Mouse (Mus musculus) lung, embryonic 14.5 days (tissue): ENCODE measurements around the gene Dennd1b. TPM values are rescaled to one million over a fixed set of nuclear protein-coding genes. Genes with fewer than 3 reads are reported as not detected.

Experiments used
- ATAC-seq: fragments of 200-750 bp; cut with Nextera tagmentation; 2 replicates; pipeline ENCODE4 v1.8.0; 2017; ENCODE audit warnings: mild to moderate bottlenecking, moderate TSS enrichment, moderate library complexity; ENCODE audit not compliant: insufficient read depth
- DNase-seq: peaks from one replicate; pipeline ENCODE4 v3.0.0-alpha.2; 2015
- H3K27ac ChIP-seq: fragments of 300-500 bp; sonication (generic); 2 replicates; pipeline ENCODE4 v1.5.1; 2014; ENCODE audit warnings: low read depth, mild to moderate bottlenecking, moderate library complexity
- H3K27me3 ChIP-seq: fragments of 300-500 bp; sonication (generic); 2 replicates; pipeline ENCODE4 v1.6.1; 2014; ENCODE audit warnings: low read length, control low read depth; ENCODE audit not compliant: insufficient read depth
- H3K36me3 ChIP-seq: fragments of 300-500 bp; sonication (generic); 2 replicates; pipeline ENCODE4 v1.6.1; 2014; ENCODE audit warnings: control low read depth; ENCODE audit not compliant: insufficient read depth
- H3K4me1 ChIP-seq: fragments of 300-500 bp; sonication (generic); 2 replicates; pipeline ENCODE4 v1.6.1; 2014; ENCODE audit warnings: antibody characterized with exemption, control low read depth; ENCODE audit not compliant: insufficient read depth
- H3K4me2 ChIP-seq: fragments of 300-500 bp; sonication (generic); 2 replicates; pipeline ENCODE4 v1.6.1; 2014; ENCODE audit warnings: mild to moderate bottlenecking
- H3K4me3 ChIP-seq: fragments of 300-500 bp; sonication (generic); 2 replicates; pipeline ENCODE4 v1.5.1; 2014; ENCODE audit warnings: low read depth, low read length
- H3K9ac ChIP-seq: fragments of 300-500 bp; sonication (generic); 2 replicates; pipeline ENCODE4 v1.6.1; 2014
- H3K9me3 ChIP-seq: fragments of 300-500 bp; sonication (generic); 2 replicates; pipeline ENCODE4 v1.6.1; 2016; ENCODE audit warnings: low read depth, low read length, control low read depth
- CTCF ChIP-seq: IDR thresholded peaks from 2 replicates; pipeline ENCODE4 v1.5.1; 2016; ENCODE audit warnings: antibody characterized with exemption, low read depth
- WGBS: fragments of 180-500 bp; shearing (Covaris S2); extraction: QIAGEN DNeasy Blood & Tissue Kit; methylation state at CpG from one replicate; pipeline ENCODE4 v1.1.7; 2014; 5-methylcytosine and 5-hydroxymethylcytosine counted together
- polyA plus RNA-seq: library from polyadenylated mRNA; unstranded; fragments of >200 nt; fragmentation: Nextera tagmentation; extraction: Ambion mirVana; gene quantifications from 2 replicates; pipeline ENCODE4 v1.2.1, GENCODE M21; 2014

Dennd1b gene
- polyA plus RNA-seq, 1 experiment from 2014 or later = 10.8 TPM

DNA sequence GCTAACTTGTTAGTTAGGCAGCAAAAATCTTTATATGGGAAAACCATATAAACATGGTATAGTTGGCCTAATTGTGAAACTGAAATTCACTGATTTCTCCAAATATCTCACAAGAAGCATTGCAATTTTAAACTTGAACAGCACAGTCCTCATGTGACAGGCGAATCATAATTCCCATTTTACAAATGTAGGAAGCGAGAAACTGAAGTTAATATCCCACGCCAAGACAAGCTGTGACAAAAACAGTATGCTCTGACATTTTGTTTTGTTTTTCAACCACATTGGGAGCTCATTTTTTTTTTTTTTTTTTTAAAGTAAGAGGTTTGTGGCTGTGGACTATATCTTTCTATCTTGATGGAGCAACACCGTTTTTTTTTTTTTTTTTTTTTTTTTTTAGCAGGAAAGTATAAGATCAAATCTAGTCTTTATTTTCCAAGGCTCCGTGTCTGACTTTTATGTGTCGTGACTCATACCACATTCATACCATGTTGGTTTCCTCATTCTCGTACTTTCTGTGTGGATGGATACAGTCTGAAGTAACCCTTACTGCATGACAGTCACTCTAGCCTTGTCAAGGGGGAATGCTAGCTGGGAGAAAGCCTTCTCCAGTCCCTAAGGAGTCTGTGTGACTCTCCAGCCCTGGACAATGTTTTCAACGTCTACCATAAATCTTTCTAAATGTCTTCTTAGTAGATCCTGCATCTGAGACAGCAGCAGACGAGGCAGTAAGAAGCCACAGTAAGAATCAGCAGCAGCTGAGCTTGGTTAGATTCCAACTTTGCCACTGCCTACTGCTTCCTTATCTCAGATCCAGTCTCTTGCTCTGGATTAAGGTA lies 751 bp upstream of the Dennd1b start:
- no peak for TF ChIP-seq CTCF
- DNase-seq = no peak
- no peak for ATAC-seq
- 40% methylated on average over 9 of the region's 9 CpGs for WGBS
- Histone ChIP-seq H3K9ac (peak overlapping the region; percentile 91; the same call in 1 of the 2 replicates), H3K4me1 (0 out of 2 replicates have a peak, but pooled peaks cover 3% of the 10 kb centered on the region), H3K27ac (peak overlapping the region; percentile 93), H3K9me3 (no peaks in the 10 kb centered on the region), H3K27me3 (no peaks in the 10 kb centered on the region), H3K36me3 (no peaks in the 10 kb centered on the region), H3K4me2 (peak overlapping the region; percentile 74), H3K4me3 (peak overlapping the region; percentile 76)

DNA sequence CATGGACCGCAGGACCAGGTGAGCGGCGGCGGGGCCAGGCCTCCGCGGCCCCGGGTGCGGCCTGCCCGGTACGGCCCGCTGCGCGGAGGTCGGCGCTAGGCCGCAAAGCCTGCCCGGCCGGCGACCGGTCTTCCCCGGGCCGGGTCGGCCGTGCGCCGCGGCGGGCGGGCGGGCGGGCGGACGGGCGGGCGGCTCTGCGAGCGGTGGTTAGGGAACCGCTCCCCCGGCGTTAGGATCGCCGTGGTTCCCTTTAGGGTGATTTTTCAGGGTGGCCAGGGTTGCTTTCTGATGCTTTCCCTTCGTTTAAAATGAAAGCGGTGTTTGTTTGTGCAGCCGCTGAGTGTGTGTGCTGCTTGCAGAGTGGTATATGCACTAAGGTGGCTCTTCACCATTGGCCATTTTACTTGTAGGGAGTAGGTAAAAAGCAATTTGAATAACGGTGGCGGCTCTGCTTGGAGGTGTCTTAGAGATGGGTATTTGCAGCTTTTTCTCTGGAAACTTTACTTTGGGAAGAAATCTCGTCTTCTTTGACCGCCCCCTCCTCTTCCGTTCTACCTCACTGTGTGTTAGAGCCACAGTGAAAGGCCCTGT lies 728 bp downstream of the Dennd1b start:
- peak; percentile 73 for DNase-seq
- under 1% methylated on average over 40 of the region's 50 CpGs for WGBS
- ATAC-seq = peak; percentile 77

DNA sequence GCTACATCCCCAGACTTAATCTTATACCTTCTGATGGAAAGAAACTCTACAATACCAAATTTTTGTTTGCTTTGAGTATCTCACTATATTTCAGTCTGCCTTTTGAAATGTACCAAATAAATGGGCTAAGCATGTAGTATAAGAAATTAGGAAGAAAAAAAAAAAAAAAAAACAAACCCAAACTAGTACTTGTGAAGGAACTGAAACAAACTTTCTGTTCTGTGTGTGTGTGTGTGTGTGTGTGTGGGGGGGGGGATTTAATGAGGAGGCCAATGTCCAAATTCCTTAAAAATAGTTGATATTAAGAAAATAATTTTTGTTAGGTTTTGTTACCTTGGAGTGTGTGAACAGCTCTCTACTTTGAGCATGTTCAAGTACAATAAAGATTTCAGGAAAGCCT lies 1.8 kb downstream of the Dennd1b start:
- no peaks in the 10 kb centered on the region for H3K27me3 ChIP-seq
- DNase-seq (no peak), ATAC-seq (no peak)
- no peak overlapping the region for H3K4me3 ChIP-seq
- H3K4me2 ChIP-seq = no peak overlapping the region
- H3K36me3 ChIP-seq = no peaks in the 10 kb centered on the region
- no peak overlapping the region for H3K27ac ChIP-seq
- H3K4me1 ChIP-seq = 0 out of 2 replicates have a peak, but pooled peaks cover 3% of the 10 kb centered on the region
- no peak overlapping the region for H3K9ac ChIP-seq
- H3K9me3 ChIP-seq = no peaks in the 10 kb centered on the region
- TF ChIP-seq CTCF = no peak

More for the DNA sequence above, 728 bp downstream of the Dennd1b start:
- peak overlapping the region; percentile 76 for H3K4me3 ChIP-seq
- H3K9me3 ChIP-seq = no peaks in the 10 kb centered on the region
- TF ChIP-seq CTCF = no peak
- peak overlapping the region; percentile 93 for H3K27ac ChIP-seq
- no peaks in the 10 kb centered on the region for H3K27me3 ChIP-seq
- H3K36me3 ChIP-seq = no peaks in the 10 kb centered on the region
- peak overlapping the region; percentile 74 for H3K4me2 ChIP-seq
- H3K9ac ChIP-seq = peak overlapping the region; percentile 91
- H3K4me1 ChIP-seq = 0 out of 2 replicates have a peak, but pooled peaks cover 3% of the 10 kb centered on the region

DNA sequence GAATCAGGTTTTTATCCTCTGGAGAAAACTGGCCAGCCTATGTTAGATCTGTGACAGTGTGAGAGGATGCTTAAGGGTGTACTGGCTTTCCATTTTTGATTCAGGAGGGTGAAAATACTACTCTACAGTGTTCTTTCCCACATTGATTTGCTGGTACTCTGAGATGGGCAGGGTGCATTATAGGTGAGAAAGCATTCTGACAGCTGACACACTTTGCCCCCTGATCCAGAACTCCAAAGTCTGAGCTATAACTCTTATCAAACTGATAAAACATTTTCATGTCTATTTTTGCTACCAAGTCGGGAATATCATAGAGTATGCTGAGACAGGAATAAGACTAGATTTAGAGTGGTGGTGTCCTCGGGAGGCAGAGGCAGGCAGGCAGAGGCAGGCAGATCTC lies 2.3 kb downstream of the Dennd1b start:
- Histone ChIP-seq H3K36me3 (no peaks in the 10 kb centered on the region), H3K27me3 (no peaks in the 10 kb centered on the region), H3K4me2 (no peak overlapping the region), H3K4me1 (0 out of 2 replicates have a peak, but pooled peaks cover 3% of the 10 kb centered on the region), H3K27ac (no peak overlapping the region), H3K4me3 (no peak overlapping the region), H3K9me3 (no peaks in the 10 kb centered on the region), H3K9ac (no peak overlapping the region)
- TF ChIP-seq CTCF = no peak
- ATAC-seq (no peak), DNase-seq (no peak)
- 76% methylated on average over 2 of the region's 2 CpGs for WGBS

DNA sequence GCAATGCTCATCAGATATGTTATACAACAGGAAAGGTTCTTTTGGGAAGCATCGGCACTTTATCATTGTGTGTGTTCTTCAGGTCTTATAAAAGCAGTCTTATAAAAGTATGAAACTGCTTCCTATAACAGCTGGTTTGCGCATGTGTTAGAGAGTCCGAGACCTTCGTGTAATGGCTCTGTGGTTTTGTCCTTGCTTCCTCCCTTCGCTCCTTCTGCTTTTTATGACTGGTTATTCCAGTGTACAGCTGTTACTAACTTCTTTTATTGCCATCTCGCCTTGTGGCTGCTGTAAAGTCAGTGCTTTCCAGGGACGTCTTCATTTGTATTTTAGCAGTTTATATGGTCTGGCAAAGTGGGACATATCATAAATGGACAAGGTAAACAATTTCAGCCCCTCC lies 4.2 kb downstream of the Dennd1b start:
- H3K4me2 ChIP-seq = no peak overlapping the region
- ATAC-seq (no peak), DNase-seq (no peak)
- no peak overlapping the region for H3K9ac ChIP-seq
- WGBS = 75% methylated on average over 7 of the region's 7 CpGs
- H3K9me3 ChIP-seq = no peaks in the 10 kb centered on the region
- H3K4me1 ChIP-seq = no peaks in the 10 kb centered on the region
- H3K27ac ChIP-seq = no peak overlapping the region
- H3K4me3 ChIP-seq = no peak overlapping the region
- no peaks in the 10 kb centered on the region for H3K36me3 ChIP-seq
- H3K27me3 ChIP-seq = no peaks in the 10 kb centered on the region
- TF ChIP-seq CTCF = no peak

DNA sequence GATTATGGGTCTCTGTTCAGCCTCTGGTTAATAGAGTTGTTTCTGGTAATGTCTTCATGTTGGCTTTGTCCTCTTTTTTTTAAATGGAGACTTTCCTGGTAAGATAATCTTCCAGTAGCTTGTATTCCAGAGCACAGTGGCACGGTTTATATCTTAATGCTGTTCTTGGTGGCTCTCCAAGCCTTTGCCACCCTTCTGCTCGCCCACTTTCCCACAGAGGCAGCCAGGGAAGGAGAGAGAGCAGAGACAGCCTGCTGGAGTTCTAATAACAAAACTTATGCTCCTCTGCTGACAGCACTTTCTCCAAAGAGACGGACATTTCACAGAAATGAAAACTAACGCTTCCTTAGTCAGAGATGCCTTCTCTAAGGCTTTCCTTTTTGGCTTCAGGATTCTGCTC lies 6.8 kb downstream of the Dennd1b start:
- no peaks in the 10 kb centered on the region for H3K4me1 ChIP-seq
- no peak overlapping the region for H3K27ac ChIP-seq
- ATAC-seq (no peak), DNase-seq (no peak)
- no peaks in the 10 kb centered on the region for H3K36me3 ChIP-seq
- TF ChIP-seq CTCF = no peak
- H3K4me3 ChIP-seq = no peak overlapping the region
- no peak overlapping the region for H3K9ac ChIP-seq
- no peaks in the 10 kb centered on the region for H3K9me3 ChIP-seq
- H3K4me2 ChIP-seq = no peak overlapping the region
- no peaks in the 10 kb centered on the region for H3K27me3 ChIP-seq
- 77% methylated on average over 4 of the region's 4 CpGs for WGBS

DNA sequence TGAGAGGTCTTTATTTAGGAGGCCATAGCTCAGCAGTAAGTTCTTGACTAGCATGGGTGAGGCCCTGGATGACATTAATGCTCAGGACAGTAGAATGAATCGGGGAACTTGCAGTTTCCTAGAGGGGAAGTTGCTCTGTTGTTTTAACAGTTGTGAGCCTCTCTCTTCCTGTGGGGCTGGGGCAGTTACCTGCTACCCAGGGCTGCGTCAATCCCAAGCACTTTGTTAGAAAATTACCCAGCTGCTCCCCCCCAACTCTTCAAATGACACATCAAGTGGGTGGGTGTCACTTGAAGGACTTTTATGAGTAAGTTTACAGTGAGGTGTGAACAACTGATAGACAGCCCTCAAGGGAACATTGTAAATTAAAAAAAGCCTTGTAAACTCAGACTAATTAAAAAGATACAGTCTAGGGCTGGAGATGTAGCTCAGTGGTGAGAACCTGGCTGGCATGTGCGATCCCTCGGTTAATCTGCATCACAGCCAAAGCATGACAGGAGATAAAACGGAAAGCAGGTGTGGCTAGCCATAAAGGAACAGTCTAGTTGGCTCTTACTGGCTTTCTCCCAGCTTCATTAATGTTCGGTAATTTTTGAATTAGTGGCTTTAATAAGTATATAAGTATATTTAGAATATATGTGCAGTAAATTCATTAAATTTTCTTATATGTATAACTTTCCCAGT lies 10.4 kb downstream of the Dennd1b start:
- no peak for ATAC-seq

More for the DNA sequence above, 10.4 kb downstream of the Dennd1b start:
- H3K9ac ChIP-seq = no peak overlapping the region
- no peaks in the 10 kb centered on the region for H3K27me3 ChIP-seq
- no peak for DNase-seq
- no peak for TF ChIP-seq CTCF
- H3K36me3 ChIP-seq = no peaks in the 10 kb centered on the region
- no peak overlapping the region for H3K4me3 ChIP-seq
- WGBS = 73% methylated on average over 6 of the region's 6 CpGs
- H3K4me1 ChIP-seq = no peaks in the 10 kb centered on the region
- H3K27ac ChIP-seq = no peak overlapping the region
- H3K4me2 ChIP-seq = no peak overlapping the region
- H3K9me3 ChIP-seq = no peaks in the 10 kb centered on the region
